Mouse (Mus musculus) testis, adult 2 months (tissue): Measurements from ENCODE around the gene Tle2. TPM values are rescaled to one million over a fixed set of nuclear protein-coding genes. Genes with fewer than 3 reads are reported as not detected.
A peak's percentile ranks its signal among the peaks of the same experiment; 100 is the strongest.

Source experiments
- H3K27ac ChIP-seq: fragments of 200-500 bp; 2 replicates; pipeline ENCODE4 v1.5.1; 2012; ENCODE audit warnings: low read depth, low read length; ENCODE audit not compliant: control insufficient read depth, insufficient read depth
- H3K27me3 ChIP-seq: fragments of 200-500 bp; 2 replicates; pipeline ENCODE4 v1.6.1; 2012; ENCODE audit warnings: mild to moderate bottlenecking, low read length, moderate library complexity; ENCODE audit not compliant: control insufficient read depth, insufficient read depth
- H3K36me3 ChIP-seq: fragments of 200-500 bp; 2 replicates; pipeline ENCODE4 v1.6.1; 2012; ENCODE audit warnings: mild to moderate bottlenecking, low read length; ENCODE audit not compliant: control insufficient read depth, insufficient read depth
- H3K4me1 ChIP-seq: fragments of 200-500 bp; 2 replicates; pipeline ENCODE4 v1.6.1; 2012; ENCODE audit warnings: low read length; ENCODE audit not compliant: control insufficient read depth, insufficient read depth
- H3K4me3 ChIP-seq: fragments of 200-500 bp; 2 replicates; pipeline ENCODE4 v1.5.1; 2012; ENCODE audit warnings: low read depth, mild to moderate bottlenecking, low read length, moderate library complexity, mixed read lengths; ENCODE audit not compliant: control insufficient read depth
- CTCF ChIP-seq: fragments of 200-500 bp; IDR thresholded peaks from 2 replicates; pipeline ENCODE4 v1.5.1; 2012; ENCODE audit warnings: low read depth, mild to moderate bottlenecking, inconsistent platforms, low read length, moderate library complexity; ENCODE audit not compliant: control insufficient read depth, insufficient read depth, insufficient replicate concordance
- POLR2A ChIP-seq: fragments of 200-500 bp; IDR thresholded peaks from 2 replicates; pipeline ENCODE4 v1.6.1; 2012; ENCODE audit warnings: low read depth, mild to moderate bottlenecking, inconsistent platforms, low read length, moderate library complexity; ENCODE audit not compliant: control insufficient read depth
- polyA plus RNA-seq: library from polyadenylated mRNA; depleted of rRNA; stranded (reverse); fragments of >200 nt; gene quantifications from 2 replicates; pipeline ENCODE4 v1.2.3, GENCODE M21; 2012; rRNA removed

Gene Tle2
- 19.0 and 22.1 TPM in 2 replicates for polyA plus RNA-seq

- Histone ChIP-seq H3K27ac (peak within 1 kb of the TSS; percentile 7; the same call in 1 of the 2 replicates), H3K36me3 (no peaks in the 10 kb centered on the region), H3K4me1 (peaks cover 44% of the 10 kb centered on the region), H3K4me3 (peak within 1 kb of the TSS; percentile 67), H3K27me3 (no peaks in the 10 kb centered on the region)
- TF ChIP-seq CTCF (no peak), POLR2A (no peak)
Observed at GRCm38 (mm10) chr10:81574081-81575056, at the start of gene Tle2. Tle2 (plus strand) TSS chr10:81574561.

GRCm38 (mm10) chr10:81525017-81525694 is 49.2 kb upstream of the Tle2 start:
- peaks cover 20% of the 10 kb centered on the region for H3K4me1 ChIP-seq
- no peak overlapping the region; the same call in 1 of the 2 replicates for H3K4me3 ChIP-seq
- no peak overlapping the region for H3K27ac ChIP-seq
- no peak for TF ChIP-seq CTCF
- TF ChIP-seq POLR2A: no peak
- no peaks in the 10 kb centered on the region for H3K36me3 ChIP-seq
- H3K27me3 ChIP-seq: no peaks in the 10 kb centered on the region

GRCm38 (mm10) chr10:81526779-81527178 is 47.6 kb upstream of the Tle2 start:
- H3K4me3 ChIP-seq: no peak overlapping the region
- no peaks in the 10 kb centered on the region for H3K27me3 ChIP-seq
- H3K36me3 ChIP-seq: no peaks in the 10 kb centered on the region
- peak; percentile 98 for TF ChIP-seq CTCF
- no peak for TF ChIP-seq POLR2A
- peaks cover 20% of the 10 kb centered on the region for H3K4me1 ChIP-seq
- no peak overlapping the region for H3K27ac ChIP-seq

GRCm38 (mm10) chr10:81534826-81535225 is 39.5 kb upstream of the Tle2 start:
- no peak overlapping the region for H3K27ac ChIP-seq
- H3K36me3 ChIP-seq: no peaks in the 10 kb centered on the region
- no peaks in the 10 kb centered on the region for H3K27me3 ChIP-seq
- TF ChIP-seq CTCF: no peak
- no peak for TF ChIP-seq POLR2A
- no peaks in the 10 kb centered on the region for H3K4me1 ChIP-seq
- H3K4me3 ChIP-seq: no peak overlapping the region

GRCm38 (mm10) chr10:81536734-81537133 is 37.6 kb upstream of the Tle2 start:
- TF ChIP-seq CTCF: no peak
- TF ChIP-seq POLR2A: no peak
- Histone ChIP-seq H3K36me3 (no peaks in the 10 kb centered on the region), H3K4me3 (no peak overlapping the region), H3K27me3 (no peaks in the 10 kb centered on the region), H3K4me1 (no peaks in the 10 kb centered on the region; the same call in 1 of the 2 replicates), H3K27ac (no peak overlapping the region)

GRCm38 (mm10) chr10:81537429-81537828 is 36.9 kb upstream of the Tle2 start:
- no peak overlapping the region for H3K4me3 ChIP-seq
- H3K27ac ChIP-seq: no peak overlapping the region
- H3K36me3 ChIP-seq: no peaks in the 10 kb centered on the region
- H3K4me1 ChIP-seq: no peaks in the 10 kb centered on the region; the same call in 1 of the 2 replicates
- H3K27me3 ChIP-seq: no peaks in the 10 kb centered on the region
- TF ChIP-seq POLR2A: no peak
- no peak for TF ChIP-seq CTCF
